Mouse (Mus musculus): ENCODE results near the gene Abtb2. TPM values are rescaled to one million over a fixed set of nuclear protein-coding genes. Genes with fewer than 3 reads are reported as not detected.

Gene Abtb2
- polyA plus RNA-seq, 1 experiment from 2014 or later, result 4.5 TPM

- Histone ChIP-seq H3K4me2 (replicated peaks) (no peak overlapping the region), H3K4me3 (replicated peaks) (no peak overlapping the region), H3K9me3 (no peaks in the 10 kb centered on the region), H3K9ac (no peak overlapping the region), H3K27me3 (replicated peaks) (no peaks in the 10 kb centered on the region), H3K36me3 (no peaks in the 10 kb centered on the region), H3K27ac (no peak overlapping the region), H3K4me1 (replicated peaks) (peaks cover 5% of the 10 kb centered on the region; the same call in 1 of the 2 replicates)
- ATAC-seq, result no peak
- 70% methylated on average over 4 of the region's 4 CpGs for WGBS
Measured at GRCm38 (mm10) chr2:103673609-103674008, 107.5 kb downstream of the Abtb2 start.

GRCm38 (mm10) chr2:103675391-103675790, 109.3 kb downstream of the Abtb2 start:
- 84% methylated on average over 5 of the region's 5 CpGs for WGBS
- no peak overlapping the region for H3K4me2 ChIP-seq (replicated peaks)
- no peaks in the 10 kb centered on the region for H3K9me3 ChIP-seq
- ATAC-seq, result no peak
- H3K4me1 ChIP-seq (replicated peaks), result 0 out of 2 replicates have a peak, but pooled peaks cover 4% of the 10 kb centered on the region
- H3K27ac ChIP-seq, result no peak overlapping the region
- H3K9ac ChIP-seq, result no peak overlapping the region
- no peaks in the 10 kb centered on the region for H3K36me3 ChIP-seq
- no peak overlapping the region for H3K4me3 ChIP-seq (replicated peaks)
- no peaks in the 10 kb centered on the region for H3K27me3 ChIP-seq (replicated peaks)

DNA sequence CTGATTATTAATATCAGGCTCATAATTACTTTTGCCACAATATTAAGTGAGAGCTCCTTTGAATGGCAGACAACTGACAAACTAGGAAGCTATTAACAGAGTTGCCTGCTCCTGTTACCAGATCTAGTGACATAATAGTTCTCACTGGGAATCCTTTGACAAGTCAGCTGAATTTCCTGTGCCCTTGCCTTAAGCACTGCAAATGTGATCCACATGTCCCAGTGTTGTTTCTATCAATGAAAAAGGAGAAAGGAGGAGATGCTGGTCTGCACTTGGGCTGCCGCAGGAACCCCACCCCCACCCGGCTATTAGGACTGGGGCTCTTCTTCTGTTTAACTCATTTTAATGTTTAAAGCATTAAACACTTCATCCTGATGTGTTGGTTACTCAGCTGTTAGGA, 110.7 kb downstream of the Abtb2 start:
- Histone ChIP-seq H3K27me3 (replicated peaks) (no peaks in the 10 kb centered on the region), H3K9me3 (no peaks in the 10 kb centered on the region), H3K9ac (no peak overlapping the region), H3K36me3 (no peaks in the 10 kb centered on the region), H3K4me3 (replicated peaks) (no peak overlapping the region), H3K4me2 (replicated peaks) (no peak overlapping the region), H3K27ac (no peak overlapping the region), H3K4me1 (replicated peaks) (0 out of 2 replicates have a peak, but pooled peaks cover 4% of the 10 kb centered on the region)
- no peak for ATAC-seq
- 58% methylated on average over 2 of the region's 2 CpGs for WGBS

DNA sequence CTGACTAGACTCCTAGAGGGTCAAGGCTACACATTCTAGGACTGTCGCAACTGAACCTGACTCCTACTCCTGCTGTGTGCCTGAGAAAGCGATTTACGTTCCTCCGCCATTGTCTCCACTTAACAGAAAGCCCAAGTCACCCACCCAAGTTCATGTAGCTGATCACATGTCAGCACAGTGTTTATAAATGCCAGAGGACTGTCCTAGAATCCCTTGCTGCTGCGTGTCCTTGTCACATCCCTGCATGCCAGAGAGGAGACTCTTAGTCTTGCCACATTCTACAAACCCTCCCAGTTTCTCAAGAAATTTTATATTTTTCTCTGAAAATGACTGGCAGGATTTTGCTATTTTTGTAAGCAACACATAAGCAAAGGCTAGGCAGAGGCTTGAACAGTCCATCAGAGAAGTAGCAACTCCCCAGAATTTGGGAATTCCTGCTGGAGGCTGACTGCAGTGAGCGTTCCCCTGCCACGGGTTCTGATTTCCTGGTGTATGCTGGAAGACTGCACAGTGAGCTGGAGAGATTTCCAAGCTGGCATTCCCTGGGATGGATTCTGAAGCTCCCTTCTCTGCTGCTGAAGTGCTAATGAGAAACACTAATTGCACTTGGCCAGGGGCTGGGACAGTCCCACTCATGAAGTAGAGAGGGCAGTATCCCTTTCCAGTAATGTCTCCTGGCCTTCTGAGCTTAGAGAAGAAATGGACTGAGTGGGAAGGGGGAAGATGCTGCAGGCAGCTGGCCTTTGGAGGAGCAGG, 111.7 kb downstream of the Abtb2 start:
- WGBS, result 76% methylated on average over 7 of the region's 7 CpGs
- no peak overlapping the region for H3K27ac ChIP-seq
- no peak for ATAC-seq
- no peaks in the 10 kb centered on the region for H3K27me3 ChIP-seq (replicated peaks)
- H3K36me3 ChIP-seq, result no peaks in the 10 kb centered on the region
- no peaks in the 10 kb centered on the region for H3K9me3 ChIP-seq
- no peak overlapping the region for H3K4me3 ChIP-seq (replicated peaks)
- no peak overlapping the region for H3K4me2 ChIP-seq (replicated peaks)
- 0 out of 2 replicates have a peak, but pooled peaks cover 4% of the 10 kb centered on the region for H3K4me1 ChIP-seq (replicated peaks)
- no peak overlapping the region for H3K9ac ChIP-seq

GRCm38 (mm10) chr2:103678433-103678832, 112.3 kb downstream of the Abtb2 start:
- H3K4me1 ChIP-seq (replicated peaks), result 0 out of 2 replicates have a peak, but pooled peaks cover 4% of the 10 kb centered on the region
- no peak overlapping the region for H3K27ac ChIP-seq
- 90% methylated on average over 6 of the region's 6 CpGs for WGBS
- H3K36me3 ChIP-seq, result no peaks in the 10 kb centered on the region
- no peak for ATAC-seq
- no peak overlapping the region for H3K4me3 ChIP-seq (replicated peaks)
- H3K4me2 ChIP-seq (replicated peaks), result no peak overlapping the region
- H3K27me3 ChIP-seq (replicated peaks), result no peaks in the 10 kb centered on the region
- no peak overlapping the region for H3K9ac ChIP-seq
- no peaks in the 10 kb centered on the region for H3K9me3 ChIP-seq

DNA sequence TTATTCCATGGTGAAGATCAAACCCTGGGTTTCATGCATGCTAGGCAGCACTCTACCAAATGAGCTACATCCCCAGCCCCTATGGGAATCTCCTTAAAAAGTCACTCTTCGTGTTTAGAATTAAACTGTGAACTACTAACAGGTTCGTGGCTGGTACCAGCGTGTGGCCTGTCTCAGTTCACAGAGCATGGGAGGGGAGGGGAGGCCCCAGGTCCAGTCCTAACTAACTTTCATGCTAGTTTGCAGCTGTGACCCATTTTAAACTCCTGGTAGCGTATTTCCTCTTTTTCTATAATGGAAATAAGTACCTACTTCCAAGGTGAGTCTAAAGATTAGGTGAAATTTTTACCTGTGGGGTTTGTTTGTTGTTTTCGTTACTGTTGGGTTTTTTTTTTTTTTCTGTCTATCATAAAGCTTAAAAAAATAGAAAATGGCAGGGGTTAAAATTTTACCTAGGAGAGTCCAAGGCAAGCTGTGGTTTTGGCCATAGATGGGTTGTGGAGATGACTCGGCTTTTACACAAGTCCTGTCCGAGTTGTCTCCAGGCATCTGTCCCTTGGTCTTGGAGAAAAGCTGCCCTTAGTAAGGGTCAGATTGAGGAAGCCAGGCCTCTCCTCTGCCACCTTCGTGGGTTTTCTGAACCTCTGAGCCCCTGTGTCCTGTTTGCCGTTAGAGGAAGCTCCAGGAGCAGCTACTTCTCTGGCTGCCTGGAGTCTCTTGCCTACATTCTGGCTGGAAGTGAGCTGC, 114.4 kb downstream of the Abtb2 start:
- no peak for ATAC-seq
- Histone ChIP-seq H3K36me3 (no peaks in the 10 kb centered on the region), H3K9me3 (no peaks in the 10 kb centered on the region), H3K4me1 (replicated peaks) (0 out of 2 replicates have a peak, but pooled peaks cover 4% of the 10 kb centered on the region), H3K4me2 (replicated peaks) (no peak overlapping the region), H3K27ac (no peak overlapping the region), H3K4me3 (replicated peaks) (no peak overlapping the region), H3K27me3 (replicated peaks) (no peaks in the 10 kb centered on the region), H3K9ac (no peak overlapping the region)
- WGBS, result 82% methylated on average over 9 of the region's 9 CpGs

GRCm38 (mm10) chr2:103681149-103681548, 115.0 kb downstream of the Abtb2 start:
- ATAC-seq, result no peak
- Histone ChIP-seq H3K9me3 (no peaks in the 10 kb centered on the region), H3K4me2 (replicated peaks) (no peak overlapping the region), H3K36me3 (no peaks in the 10 kb centered on the region), H3K4me3 (replicated peaks) (no peak overlapping the region), H3K4me1 (replicated peaks) (0 out of 2 replicates have a peak, but pooled peaks cover 4% of the 10 kb centered on the region), H3K9ac (no peak overlapping the region), H3K27ac (no peak overlapping the region), H3K27me3 (replicated peaks) (no peaks in the 10 kb centered on the region)
- 81% methylated on average over 5 of the region's 5 CpGs for whole genome bisulfite sequencing

DNA sequence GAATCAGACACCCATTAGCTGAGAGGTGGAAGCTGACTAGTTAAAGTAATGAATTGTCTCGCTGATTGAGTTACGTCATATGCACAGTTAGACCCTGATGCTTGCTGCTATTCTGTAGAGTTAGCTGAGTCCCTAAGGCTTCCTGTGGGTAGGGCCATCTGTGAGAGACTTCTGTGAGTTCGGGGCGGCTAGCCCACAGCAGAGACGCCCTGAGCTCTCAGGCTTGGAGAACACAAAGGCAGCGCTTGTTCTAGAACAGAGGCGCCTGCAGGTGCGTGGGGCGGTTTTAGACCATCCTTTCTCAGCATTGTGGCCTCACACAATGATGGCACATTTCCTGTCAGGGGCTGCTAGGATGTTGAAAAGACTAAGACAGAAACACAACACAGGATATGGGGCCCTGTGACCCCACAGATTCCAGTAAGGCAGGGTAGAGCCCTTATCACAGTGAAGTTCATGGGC, 116.2 kb downstream of the Abtb2 start:
- Histone ChIP-seq H3K27me3 (replicated peaks) (no peaks in the 10 kb centered on the region), H3K4me3 (replicated peaks) (no peak overlapping the region), H3K36me3 (no peaks in the 10 kb centered on the region), H3K9ac (no peak overlapping the region), H3K4me2 (replicated peaks) (no peak overlapping the region), H3K4me1 (replicated peaks) (0 out of 2 replicates have a peak, but pooled peaks cover under 1% of the 10 kb centered on the region), H3K9me3 (no peaks in the 10 kb centered on the region), H3K27ac (no peak overlapping the region)
- no peak for ATAC-seq
- 74% methylated on average over 9 of the region's 9 CpGs for WGBS

- 82% methylated on average over 9 of the region's 9 CpGs for WGBS
- no peak for ATAC-seq
- H3K27ac ChIP-seq, result no peak overlapping the region
- no peaks in the 10 kb centered on the region for H3K9me3 ChIP-seq
- no peaks in the 10 kb centered on the region for H3K36me3 ChIP-seq
- no peaks in the 10 kb centered on the region for H3K4me1 ChIP-seq (replicated peaks)
- no peaks in the 10 kb centered on the region for H3K27me3 ChIP-seq (replicated peaks)
- H3K9ac ChIP-seq, result no peak overlapping the region
- no peak overlapping the region for H3K4me3 ChIP-seq (replicated peaks)
- H3K4me2 ChIP-seq (replicated peaks), result no peak overlapping the region
Measured at GRCm38 (mm10) chr2:103682927-103683442, 116.9 kb downstream of the Abtb2 start.

DNA sequence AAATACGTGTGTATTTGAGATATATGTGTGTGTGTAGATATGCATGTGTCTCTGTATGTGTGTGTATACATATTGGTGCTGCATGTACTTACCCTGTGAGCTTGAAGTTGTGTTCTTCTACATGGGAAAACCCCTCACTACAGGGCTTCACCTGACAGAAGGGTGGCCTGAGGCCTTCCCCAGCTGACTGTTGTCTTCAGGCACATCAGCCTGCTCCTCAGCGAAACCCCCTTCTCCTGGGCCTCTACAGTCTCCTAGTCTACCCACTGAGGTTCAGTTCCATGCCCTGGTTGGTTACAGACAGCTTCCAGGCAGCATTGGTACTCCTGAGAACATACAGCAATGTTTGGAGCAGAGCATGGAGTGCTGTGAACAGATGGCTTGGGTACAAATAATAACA, 118.3 kb downstream of the Abtb2 start:
- Histone ChIP-seq H3K4me1 (replicated peaks) (no peaks in the 10 kb centered on the region), H3K4me2 (replicated peaks) (no peak overlapping the region), H3K4me3 (replicated peaks) (no peak overlapping the region), H3K36me3 (no peaks in the 10 kb centered on the region), H3K9me3 (no peaks in the 10 kb centered on the region), H3K27me3 (replicated peaks) (no peaks in the 10 kb centered on the region), H3K9ac (no peak overlapping the region), H3K27ac (no peak overlapping the region)
- no peak for ATAC-seq
- WGBS, result 93% methylated on average over 2 of the region's 2 CpGs

GRCm38 (mm10) chr2:103684926-103685577, 118.9 kb downstream of the Abtb2 start:
- 54% methylated on average over 7 of the region's 7 CpGs for WGBS
- H3K27me3 ChIP-seq (replicated peaks), result no peaks in the 10 kb centered on the region
- H3K27ac ChIP-seq, result no peak overlapping the region
- H3K9ac ChIP-seq, result no peak overlapping the region
- H3K4me3 ChIP-seq (replicated peaks), result no peak overlapping the region
- H3K36me3 ChIP-seq, result no peaks in the 10 kb centered on the region
- no peak overlapping the region for H3K4me2 ChIP-seq (replicated peaks)
- H3K4me1 ChIP-seq (replicated peaks), result no peaks in the 10 kb centered on the region
- peak; percentile 80 for ATAC-seq
- H3K9me3 ChIP-seq, result no peaks in the 10 kb centered on the region

GRCm38 (mm10) chr2:103685581-103685980, 119.5 kb downstream of the Abtb2 start:
- ATAC-seq, result no peak
- H3K36me3 ChIP-seq, result no peaks in the 10 kb centered on the region
- H3K4me1 ChIP-seq (replicated peaks), result peaks cover 4% of the 10 kb centered on the region; the same call in 1 of the 2 replicates
- 81% methylated on average over 4 of the region's 4 CpGs for WGBS
- no peak overlapping the region for H3K4me3 ChIP-seq (replicated peaks)
- no peak overlapping the region for H3K4me2 ChIP-seq (replicated peaks)
- H3K9me3 ChIP-seq, result no peaks in the 10 kb centered on the region
- no peaks in the 10 kb centered on the region for H3K27me3 ChIP-seq (replicated peaks)
- H3K9ac ChIP-seq, result no peak overlapping the region
- H3K27ac ChIP-seq, result no peak overlapping the region

Measured in intestine, embryonic 15.5 days (tissue).